Mouse (Mus musculus) right cerebral cortex, postnatal 36 days (tissue): ENCODE measurements at regions not wholly inside any gene's neighbourhood (a gene's known extent, or its start where the extent isn't known, plus 50 kb on each side); places are given as distances from the start of the nearest gene placed in this dataset.
A peak's percentile ranks its signal among the peaks of the same experiment; 100 is the strongest.

Experiments
- DNase-seq, 2 experiments: peaks; one replicate each; pipeline ENCODE4 v3.0.0; 2022; ENCODE audit warnings: low spot score in 2 of 2, mixed read lengths in 1 of 2

DNA sequence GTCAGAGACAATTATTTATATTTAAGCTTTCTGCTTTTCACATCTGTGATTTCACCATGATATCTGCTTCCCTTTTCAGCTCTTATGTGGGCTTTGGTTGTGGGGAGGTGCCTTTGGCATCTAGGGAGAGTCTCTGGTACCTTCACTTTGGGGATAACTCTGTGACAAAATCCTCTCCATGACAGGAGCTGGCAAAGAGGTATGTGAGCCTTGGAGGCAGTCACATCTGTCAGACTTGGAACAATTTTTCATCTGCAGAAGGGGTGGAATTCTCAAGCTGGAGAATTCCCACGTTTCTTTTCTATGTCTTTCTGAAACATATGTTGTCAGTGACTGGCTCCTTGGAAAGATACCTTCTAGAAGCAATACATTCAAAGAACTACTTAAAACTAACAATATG lies 312.2 kb upstream of the Nrg3 start:
- DNase-seq: peak; percentile 2 to 12

DNA sequence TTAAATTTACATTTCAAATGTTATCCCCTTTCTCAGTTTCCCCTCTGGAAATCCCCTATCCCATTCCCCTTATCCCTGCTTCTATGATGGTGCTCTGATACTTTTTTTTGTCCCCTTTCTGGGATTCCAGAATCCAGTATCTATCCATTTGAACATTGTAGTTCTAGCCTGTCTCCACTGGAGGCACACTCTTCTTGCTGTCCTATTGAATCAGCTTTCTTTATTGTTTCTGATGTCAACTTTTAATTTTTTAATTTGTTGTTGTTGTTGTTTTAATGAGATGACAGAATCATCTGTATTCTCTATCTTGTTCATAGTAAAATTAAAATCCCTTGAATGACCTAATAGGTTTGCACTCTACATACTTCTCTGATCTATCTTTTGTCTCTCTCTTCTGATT lies 309.0 kb upstream of the Nrg3 start:
- no peak for DNase-seq

DNA sequence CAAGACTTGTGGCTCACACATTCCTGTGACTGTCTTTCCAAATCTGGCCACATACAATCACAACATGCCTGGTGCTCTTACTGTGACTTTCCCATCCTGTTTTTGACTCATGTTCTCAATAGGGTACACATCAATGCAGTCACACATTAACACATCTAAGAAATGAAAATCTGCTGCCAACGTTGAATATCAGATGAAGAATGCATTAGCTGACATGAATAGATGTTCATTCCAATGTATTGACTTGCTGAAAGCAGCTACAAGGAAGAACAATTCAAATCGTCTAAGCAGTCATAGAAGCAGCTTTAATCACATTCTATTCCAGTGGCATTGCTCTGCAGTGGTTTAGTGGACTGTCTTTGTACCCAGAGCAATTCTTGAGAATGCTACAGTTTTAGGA lies 295.2 kb upstream of the Nrg3 start:
- DNase-seq: no peak
